Mouse (Mus musculus) urinary bladder, adult 2 months (tissue): Measurements from ENCODE around the gene Wdr24. TPM values are rescaled to one million over a fixed set of nuclear protein-coding genes. Genes with fewer than 3 reads are reported as not detected.
"Not testable (repeated sequence)": the region's sequence is repeated elsewhere in the genome, so short reads cannot be mapped to it uniquely, and the experiment has no call there.

Experiments
- DNase-seq: peaks from one replicate; pipeline ENCODE4 v3.0.0; 2022; ENCODE audit warnings: low spot score
- polyA plus RNA-seq: library from polyadenylated mRNA; depleted of rRNA; stranded (reverse); fragments of >200 nt; gene quantifications from 2 replicates; pipeline ENCODE4 v1.2.3, GENCODE M21; 2012

Gene Wdr24
- polyA plus RNA-seq, 1 experiment: 27.6 TPM

DNA sequence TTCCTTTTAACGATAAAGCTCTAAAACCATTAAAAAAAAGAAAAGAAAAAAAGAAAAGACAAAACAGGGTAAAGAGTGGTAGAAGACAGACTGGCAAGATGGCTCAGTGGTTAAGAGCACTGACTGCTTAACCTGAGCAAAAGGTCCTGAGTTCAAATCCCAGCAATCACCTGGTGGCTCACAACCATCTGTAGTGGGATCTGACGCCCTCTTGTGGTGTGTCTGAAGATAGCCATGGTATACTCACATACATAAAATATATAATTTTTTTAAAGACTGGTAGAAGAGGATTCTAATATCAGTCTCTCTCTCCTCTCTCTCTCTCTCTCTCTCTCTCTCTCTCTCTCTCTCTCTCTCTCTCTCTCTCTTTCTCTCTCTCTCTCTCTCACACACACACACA, 16.0 kb upstream of the Wdr24 start:
- not testable (repeated sequence) for DNase-seq

DNA sequence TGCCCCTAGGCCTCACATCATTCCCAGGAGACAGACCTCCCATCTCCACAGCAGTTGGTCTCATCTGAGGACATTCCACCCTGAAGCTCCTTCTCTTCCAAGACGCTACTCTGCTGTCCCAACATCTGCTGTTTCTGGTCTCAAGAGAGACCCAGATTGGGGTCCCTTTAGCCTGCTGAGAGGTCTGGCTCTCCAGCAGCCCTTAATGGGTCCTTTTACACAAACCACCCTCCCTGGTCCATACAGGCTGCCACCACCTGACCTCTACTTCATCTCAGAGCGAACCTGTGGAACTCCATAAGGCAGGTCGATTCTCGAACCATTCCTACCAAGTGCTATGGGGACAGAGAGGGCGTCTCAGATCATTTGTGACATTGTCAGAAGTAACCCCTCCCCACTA, 15.4 kb upstream of the Wdr24 start:
- DNase-seq: no peak

DNA sequence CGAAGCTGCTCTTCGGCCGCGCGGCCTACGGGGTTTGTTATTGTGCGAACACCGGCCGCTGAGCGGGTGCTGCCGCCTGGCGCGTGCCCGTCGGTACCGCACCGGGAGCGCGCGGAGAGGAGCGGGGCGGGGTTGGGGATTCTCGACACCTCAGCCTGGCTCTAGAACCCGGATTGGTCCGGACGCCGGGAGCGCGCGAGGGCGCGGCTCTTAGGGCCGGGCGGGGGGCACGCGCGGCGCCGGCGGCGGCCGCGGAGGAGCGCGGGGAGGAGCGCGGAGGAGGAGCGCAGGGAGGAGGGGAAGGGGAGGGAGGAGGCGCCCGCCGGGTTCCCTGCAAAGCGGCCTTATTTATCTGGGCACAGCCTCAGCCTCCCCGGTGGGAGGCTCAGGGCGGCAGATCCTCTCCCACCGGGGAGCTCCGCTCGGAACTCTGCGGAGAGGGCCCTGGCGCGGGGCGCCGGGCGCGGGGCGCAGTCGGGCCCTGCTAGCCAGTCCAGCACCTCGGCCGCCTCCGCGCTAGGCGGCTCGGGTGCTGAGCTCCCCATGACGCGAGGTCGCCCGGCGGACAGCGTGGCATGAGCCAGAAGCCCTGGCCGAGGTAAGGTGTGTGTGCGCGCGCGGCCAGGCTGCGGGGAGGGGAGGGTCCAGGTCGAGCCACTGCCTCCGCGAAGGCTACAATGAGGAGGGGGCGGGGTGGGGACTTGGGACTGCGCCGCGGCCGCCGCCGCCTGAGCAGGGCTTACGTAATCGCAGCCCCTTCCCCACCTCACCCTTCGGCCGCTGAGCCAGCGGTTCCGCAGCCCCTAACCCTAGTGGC, 14.4 kb upstream of the Wdr24 start, which contains the start of gene Fbxl16:
Gene Fbxl16, plus strand, starts transcription at position 297 of the 817 bp plus-strand sequence.
- no peak for DNase-seq

DNA sequence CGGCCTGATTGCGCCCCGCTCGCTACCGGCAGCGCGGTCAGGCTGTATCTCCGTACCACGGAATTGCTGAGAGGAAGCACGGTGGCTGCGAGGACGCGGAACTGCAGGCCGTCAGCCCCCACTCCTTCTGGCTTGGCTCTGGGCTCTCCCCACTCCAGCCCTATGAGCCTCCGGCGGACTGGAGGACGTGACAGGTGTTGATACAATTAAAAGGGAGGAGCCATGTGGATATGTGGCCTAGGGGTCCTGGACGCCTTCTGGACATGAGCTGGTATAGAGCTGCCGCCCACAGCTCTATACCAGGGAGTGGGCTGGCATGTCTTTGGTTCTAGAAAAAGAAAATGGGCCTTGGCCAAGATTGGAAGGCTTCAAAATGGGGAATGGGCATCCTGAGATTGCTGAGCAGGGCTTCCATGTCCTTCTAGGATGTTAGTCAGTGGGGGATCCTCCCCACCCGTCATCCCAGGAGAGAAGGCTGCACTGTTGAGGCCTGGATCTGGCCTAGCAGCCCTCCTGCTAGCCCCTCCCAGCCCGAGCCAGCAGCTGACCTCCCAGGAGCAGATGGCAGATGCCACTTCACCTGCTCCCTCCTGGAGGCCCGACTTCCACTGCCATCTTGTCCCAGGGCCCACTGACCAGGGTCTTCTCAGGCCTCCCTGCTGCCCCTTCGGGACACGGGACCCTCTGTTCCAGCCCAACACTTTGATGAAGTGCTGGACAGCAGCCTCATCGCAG, 13.7 kb upstream of the Wdr24 start:
- DNase-seq: no peak

DNA sequence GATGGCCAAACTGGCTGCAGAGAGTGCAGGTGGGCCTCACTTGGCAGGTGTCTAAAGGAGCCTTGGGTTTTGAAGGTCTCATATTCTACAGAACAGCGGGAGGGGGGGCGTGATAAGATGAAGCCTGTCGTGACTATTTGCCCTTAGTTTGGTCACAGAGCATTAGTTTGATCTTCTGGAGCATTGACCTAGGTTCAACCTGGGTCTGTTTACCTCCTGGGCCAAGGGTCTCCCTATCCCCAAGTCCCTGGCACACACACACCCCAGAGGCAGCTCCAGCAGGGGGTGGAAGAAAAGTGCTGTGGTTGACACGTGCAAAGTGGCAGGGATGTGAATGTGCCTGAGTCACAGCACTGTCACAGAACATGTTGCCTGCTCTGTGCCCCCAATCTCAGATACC, 12.5 kb upstream of the Wdr24 start:
- no peak for DNase-seq

DNA sequence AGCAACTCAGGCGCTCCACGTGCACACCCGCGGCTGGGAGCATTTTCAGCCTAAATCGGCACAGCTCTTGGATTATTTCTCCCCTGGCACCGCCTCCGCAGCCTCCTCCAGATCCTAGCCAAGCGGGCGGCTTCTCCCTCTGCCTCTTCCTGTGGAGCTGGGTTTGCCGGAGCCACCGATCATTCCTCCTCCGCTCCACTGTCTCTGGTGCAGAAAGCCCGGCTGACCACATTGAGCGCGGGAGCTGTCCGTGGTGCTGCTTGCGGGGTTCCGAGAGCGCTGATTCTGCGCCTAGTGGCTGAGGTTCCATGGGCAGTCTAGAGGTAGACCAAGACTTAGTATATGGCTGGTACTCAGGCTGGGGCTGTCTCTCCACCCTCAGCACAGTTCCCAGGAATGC, 10.0 kb upstream of the Wdr24 start:
- peak; percentile 69 for DNase-seq

DNA sequence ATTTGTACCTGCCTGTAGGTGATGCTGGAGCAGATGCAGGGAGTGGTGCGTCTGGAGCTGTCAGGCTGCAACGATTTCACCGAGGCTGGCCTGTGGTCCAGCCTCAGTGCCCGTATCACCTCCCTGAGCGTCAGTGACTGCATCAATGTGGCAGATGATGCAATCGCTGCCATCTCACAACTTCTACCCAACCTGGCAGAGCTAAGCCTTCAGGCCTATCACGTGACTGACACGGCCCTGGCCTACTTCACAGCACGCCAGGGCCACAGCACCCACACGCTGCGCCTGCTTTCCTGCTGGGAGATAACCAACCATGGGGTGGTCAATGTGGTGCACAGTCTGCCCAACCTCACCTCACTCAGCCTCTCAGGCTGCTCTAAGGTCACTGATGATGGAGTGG, 5.8 kb upstream of the Wdr24 start:
- no peak for DNase-seq

DNA sequence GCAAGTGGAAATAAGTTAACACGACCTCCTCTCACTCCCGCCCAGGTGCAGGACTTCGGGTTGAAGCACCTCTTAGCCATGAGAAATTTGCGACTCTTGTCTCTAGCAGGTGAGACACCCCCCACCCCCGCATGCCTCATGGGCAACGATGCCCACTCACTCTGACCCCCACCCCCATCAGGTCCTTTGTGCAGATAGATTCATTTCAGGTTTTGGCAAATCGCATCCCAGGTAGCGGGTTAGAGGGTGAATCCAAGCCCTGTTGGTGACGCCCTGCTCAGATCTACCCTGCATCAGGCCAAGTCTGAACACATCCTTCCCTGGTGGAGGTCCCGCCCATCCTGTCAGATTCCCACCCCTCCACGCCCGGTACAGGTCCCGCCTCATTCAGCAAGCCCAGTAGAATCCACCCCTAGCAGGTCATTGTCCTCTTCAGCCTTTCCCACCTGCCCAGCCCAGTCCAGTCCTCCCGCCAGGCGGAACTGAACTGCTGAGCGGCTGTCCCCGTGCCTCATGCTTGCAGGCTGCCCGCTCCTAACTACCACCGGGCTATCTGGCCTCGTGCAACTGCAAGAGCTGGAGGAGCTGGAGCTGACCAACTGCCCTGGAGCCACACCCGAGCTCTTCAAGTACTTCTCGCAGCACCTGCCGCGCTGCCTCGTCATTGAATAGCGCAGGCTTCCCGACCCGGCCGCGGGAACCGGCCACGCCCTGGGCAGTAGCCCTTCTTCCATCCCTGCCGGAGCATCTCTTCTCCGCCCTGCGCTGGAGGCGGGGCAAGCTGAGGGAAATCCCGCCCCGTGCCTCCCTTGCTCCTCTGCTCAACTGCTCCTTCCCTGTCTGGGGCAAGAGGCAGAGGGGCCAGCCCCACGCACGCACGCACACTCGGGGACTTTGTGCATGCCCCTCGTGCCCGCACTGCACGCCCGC, 4.3 kb upstream of the Wdr24 start:
- no peak for DNase-seq

DNA sequence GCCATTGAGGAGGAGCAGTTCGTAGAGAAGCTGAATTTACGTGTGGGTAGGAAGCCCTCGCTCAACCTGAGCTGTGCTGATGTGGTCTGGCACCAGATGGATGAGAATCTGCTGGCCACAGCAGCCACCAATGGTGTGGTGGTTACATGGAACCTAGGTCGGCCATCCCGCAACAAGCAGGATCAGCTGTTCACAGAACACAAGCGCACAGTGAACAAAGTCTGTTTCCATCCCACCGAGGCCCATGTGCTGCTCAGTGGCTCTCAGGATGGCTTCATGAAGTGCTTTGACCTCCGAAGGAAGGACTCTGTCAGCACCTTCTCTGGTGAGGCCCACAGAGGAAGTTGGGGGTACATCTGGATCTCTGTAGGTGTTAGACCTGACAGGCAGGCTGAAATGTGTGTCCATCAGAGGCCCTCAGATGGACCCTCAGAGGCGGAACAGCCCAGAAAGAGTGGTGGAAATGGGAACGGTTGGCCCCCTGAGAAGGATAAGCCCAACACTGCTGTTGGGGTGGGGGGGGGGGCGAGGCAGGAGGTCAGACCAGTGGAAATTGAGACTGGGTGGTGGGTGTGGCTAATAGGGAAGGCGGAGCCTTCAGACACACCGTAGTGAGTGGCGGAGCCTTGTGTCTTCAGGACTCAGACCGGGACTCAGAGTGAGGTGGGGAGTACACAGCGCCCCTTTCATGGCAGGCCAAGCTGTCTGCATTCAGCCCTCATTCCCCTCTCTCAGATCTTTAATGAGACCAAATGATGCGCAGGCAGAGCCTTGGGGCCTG, 1.1 kb downstream of the Wdr24 start:
- DNase-seq: no peak

DNA sequence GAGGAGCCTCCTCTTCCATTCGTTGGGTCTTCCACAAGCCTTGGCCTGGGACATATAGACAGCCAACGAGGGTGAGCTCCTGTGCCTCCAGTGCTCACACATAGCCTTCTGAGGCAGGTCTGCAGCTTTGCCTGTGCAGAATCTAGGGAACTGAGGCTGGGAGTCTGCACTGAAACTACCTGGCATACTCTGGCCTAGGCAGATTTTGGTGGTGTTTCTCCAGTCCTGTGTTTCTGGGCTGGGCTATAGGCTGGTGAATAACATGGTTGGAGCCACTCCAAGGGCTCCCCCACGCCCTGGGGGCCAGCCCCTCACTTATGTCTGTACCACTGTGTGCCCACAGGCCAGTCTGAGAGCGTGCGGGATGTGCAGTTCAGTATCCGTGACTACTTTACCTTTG, 1.9 kb downstream of the Wdr24 start:
- no peak for DNase-seq

DNA sequence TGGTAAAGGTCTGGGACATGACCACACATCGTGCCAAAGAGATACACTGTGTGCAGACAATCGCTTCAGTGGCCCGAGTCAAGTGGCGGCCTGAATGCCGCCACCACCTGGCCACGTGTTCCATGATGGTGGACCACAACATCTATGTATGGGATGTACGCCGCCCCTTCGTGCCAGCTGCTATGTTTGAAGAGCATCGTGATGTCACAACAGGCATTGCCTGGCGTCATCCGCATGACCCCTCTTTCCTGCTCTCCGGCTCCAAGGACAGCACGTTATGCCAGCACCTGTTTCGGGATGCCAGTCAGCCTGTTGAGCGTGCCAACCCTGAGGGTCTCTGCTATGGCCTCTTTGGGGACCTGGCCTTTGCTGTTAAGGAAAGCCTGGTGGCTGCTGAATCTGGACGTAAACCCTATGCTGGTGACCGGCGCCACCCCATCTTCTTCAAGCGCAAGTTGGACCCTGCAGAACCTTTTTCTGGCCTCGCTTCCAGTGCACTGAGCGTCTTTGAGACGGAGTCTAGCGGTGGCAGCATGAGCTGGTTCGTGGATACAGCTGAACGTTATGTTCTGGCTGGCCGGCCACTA, 2.6 kb downstream of the Wdr24 start:
- DNase-seq: no peak

DNA sequence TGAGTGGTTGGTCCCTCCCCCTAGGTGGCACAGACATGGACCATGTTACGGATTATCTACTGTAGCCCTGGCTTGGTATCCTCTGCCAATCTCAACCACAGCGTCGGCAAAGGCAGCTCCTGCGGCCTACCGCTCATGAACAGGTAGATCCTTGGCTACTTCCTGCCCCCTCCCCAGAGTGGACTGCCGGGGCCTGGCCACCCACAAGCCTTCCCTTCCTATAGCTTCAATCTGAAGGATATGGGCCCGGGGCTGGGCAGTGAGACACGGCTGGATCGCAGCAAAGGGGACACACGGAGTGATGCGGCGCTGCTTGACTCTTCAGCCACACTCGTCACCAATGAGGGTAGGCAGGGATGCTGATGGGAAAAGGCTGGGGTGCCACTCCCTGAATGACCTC, 3.6 kb downstream of the Wdr24 start:
- no peak for DNase-seq

DNA sequence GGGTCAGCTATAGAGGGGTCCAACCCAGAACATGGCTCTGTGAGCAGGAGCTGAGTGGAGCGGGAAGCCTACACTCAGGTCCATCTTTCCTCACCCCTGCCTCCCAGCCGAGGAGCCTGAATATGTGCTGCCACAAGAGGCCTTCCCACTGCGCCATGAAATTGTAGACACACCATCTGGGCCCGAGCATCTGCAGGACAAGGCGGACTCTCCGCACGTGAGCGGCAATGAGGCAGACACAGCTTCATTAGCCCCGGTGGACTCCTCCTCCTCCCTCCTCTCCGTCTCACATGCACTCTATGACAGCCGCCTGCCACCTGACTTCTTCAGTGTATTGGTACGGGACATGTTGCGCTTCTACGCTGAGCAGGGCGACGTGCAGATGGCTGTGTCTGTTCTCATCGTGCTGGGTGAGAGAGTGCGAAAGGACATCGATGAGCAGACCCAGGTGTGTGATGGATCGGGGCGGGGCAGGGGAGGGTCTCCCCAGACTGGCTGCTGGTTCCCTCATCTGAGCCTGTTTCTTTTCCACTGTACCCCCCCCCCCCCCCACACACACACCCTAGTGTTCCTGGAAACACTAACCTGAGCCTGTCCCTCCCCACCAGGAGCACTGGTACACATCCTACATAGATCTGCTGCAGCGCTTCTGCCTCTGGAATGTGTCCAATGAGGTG, 4.3 kb downstream of the Wdr24 start:
- no peak for DNase-seq

DNA sequence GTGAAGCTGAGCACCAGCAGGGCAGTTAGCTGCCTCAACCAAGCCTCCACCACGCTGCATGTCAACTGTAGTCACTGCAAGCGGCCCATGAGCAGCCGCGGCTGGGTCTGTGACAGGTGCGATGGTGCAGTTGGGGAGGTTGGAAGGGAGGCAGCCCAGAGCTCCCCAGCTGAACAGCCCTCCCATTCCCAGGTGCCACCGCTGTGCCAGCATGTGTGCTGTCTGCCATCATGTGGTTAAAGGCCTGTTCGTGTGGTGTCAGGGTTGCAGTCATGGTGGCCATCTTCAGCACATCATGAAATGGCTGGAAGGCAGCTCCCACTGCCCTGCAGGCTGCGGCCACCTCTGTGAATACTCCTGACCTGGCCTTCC, 4.8 kb downstream of the Wdr24 start:
- DNase-seq: no peak

DNA sequence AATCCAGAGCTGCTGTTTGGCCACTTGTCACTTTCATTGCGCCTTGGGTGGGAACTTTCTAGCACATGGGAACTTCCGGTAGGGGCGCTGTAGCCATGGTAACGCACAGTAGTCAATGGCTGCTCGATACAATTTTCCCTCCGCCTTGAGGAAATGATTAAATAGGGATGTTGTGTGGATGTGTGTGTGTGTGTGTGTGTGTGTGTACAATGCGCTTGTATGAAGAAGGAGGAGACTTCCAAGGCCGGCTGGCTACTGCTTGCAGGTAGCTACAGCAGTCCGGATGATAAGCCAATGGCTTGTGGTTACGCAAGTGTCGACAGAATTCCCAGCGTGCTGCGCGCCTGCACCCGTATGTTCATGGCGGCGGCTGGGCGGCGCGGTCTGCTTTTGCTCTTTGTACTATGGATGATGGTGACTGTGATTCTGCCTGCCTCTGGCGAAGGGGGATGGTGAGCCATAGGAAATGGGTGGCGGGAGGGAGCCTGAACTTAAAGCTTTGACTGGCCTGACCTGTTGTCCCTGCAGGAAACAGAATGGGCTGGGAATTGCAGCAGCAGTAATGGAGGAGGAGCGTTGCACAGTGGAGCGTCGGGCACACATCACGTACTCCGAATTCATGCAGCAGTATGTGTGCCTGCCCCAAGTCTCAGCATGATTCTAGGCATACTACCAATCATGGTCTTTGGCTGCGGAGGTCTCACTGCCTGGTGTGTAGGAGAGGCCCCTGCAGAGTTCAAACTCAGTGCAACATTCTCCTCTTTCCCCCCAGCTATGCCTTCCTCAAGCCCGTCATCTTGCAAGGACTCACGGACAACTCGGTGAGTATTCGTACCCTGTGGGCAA, 5.5 kb downstream of the Wdr24 start, which contains the start of gene Jmjd8:
Gene Jmjd8, plus strand, starts transcription at position 156 of the 846 bp plus-strand sequence.
- no peak for DNase-seq

DNA sequence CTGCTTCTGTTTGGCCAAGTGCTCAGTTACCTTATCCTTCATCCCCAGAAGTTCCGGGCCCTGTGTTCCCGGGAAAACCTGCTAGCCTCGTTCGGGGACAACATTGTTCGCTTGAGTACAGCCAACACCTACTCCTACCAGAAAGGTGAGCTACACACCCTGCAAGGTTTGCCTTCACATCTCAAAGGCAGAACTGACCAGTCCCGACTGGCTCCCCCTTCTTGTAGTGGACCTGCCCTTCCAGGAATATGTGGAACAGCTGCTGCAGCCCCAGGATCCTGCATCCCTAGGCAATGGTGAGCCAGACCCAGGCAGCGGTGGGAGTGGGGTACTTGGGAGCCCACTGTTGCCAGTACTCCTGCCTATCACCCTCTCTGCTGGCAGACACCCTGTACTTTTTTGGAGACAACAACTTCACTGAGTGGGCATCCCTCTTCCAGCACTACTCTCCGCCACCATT, 6.2 kb downstream of the Wdr24 start:
- no peak for DNase-seq

DNA sequence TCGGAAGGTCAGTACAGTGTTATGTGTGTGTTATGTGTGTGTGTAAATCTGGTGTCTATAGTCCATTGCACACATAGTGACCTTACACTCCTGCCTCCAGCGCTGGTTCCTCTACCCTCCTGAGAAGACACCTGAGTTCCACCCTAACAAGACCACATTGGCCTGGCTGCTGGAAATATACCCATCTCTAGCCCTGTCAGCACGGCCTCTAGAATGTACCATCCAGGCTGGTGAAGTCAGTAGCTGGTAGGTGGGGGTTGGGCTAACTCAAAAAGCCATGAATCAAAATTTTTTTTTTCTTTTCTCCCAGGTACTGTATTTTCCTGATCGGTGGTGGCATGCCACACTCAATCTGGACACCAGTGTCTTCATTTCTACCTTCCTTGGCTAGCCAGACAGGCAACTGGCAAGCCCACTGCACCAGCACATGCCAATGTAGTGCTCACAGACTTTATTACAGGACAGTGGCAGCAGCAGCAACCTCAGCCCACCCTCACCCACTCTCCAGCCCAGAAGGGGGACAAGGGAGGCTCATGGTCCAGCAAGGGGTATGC, 6.8 kb downstream of the Wdr24 start:
- no peak for DNase-seq

DNA sequence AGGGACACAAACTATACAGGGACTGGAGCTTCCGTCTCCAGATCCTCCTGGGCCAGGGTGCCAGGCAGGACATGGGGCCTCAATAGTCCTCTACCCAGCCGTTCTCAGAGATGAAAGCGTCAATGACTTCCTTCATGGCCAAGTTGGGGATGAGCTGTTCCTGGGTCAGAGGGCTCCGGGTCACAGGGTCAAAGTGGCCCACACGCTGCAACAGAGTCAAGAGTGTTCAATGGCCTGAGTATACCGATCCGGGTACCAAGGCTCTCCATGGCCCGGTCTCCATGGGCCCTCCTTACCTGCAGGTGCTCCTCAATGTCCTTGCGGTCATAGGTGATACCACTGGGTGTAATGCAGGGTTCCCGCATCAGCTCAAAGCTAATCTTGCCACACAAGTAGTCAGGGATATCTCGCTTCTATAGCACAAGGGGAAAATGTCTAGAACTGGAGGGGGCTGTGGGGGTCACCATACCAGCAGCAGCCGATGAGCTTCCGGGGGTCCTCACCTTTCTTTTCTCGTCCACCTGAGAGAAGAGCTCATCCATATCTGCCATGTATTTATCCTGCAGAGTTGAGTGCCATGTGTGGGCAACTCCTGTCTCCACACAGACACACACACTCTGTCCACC, 7.5 kb downstream of the Wdr24 start:
- DNase-seq: no peak
